11 mouse cellular contexts compared by ENCODE assay signal in genomic region chr5:82060679-82061078, GRCm38 (mm10).
DNase-seq lines count a peak whose midpoint lies in the region; ATAC-seq and TF ChIP-seq lines count a peak whose summit lies in the region.
"Had no signal": no experiment of that assay in that cellular context is flagged by ENCODE, and none has a peak within 500 bp of the region (broad histone marks: within the 10 kb centered on the region; RNA-seq: fewer than 3 reads in every experiment).

No protein-coding gene starts in this region.

- DNase-seq in frontal cortex, postnatal 36 days (ENCODE audit: low spot score in 2 of 2): peak; percentile 1 to 38
- no peak for DNase-seq in frontal cortex, postnatal 25 days (ENCODE audit: low spot score in 2 of 2)
- peak; percentile 57 for DNase-seq in lung, embryonic 14.5 days
- no peak for DNase-seq in lung, adult 2 months
- peak; percentile 66 for DNase-seq in NIH3T3 (ENCODE audit: low read depth)
- DNase-seq in left cerebral cortex, postnatal 4 days: peak; percentile 5
- DNase-seq in ovary, postnatal 36 days (ENCODE audit: low spot score): no peak
- DNase-seq in urinary bladder, postnatal 10 days (ENCODE audit: low spot score): no peak

- H3K27me3 ChIP-seq in lung, embryonic 14.5 days (ENCODE audit: insufficient read depth, low read length): no peaks in the 10 kb centered on the region
- H3K27me3 ChIP-seq: embryonic facial prominence, embryonic 12.5 days; heart, embryonic 13.5 days; midbrain, embryonic 12.5 days had no signal

- H3K4me3 ChIP-seq in lung, embryonic 14.5 days (ENCODE audit: low read depth, low read length): no peak overlapping the region
- H3K4me3 ChIP-seq in lung, adult 2 months (replicated peaks; ENCODE audit: extremely low read depth, low read depth, low read length): no peak overlapping the region
- H3K4me3 ChIP-seq: embryonic facial prominence, embryonic 12.5 days; heart, embryonic 13.5 days; midbrain, embryonic 12.5 days had no signal

- no peaks in the 10 kb centered on the region for H3K4me1 ChIP-seq in lung, embryonic 14.5 days (ENCODE audit: insufficient read depth)
- H3K4me1 ChIP-seq in lung, adult 2 months (ENCODE audit: control insufficient read depth, insufficient read depth, low read length): no peaks in the 10 kb centered on the region
- H3K4me1 ChIP-seq: embryonic facial prominence, embryonic 12.5 days; heart, embryonic 13.5 days; midbrain, embryonic 12.5 days had no signal

- no peak for ATAC-seq in lung, embryonic 14.5 days (ENCODE audit: insufficient read depth)

- H3K36me3 ChIP-seq in lung, embryonic 14.5 days (ENCODE audit: insufficient read depth): no peaks in the 10 kb centered on the region
- H3K36me3 ChIP-seq: embryonic facial prominence, embryonic 12.5 days; heart, embryonic 13.5 days; midbrain, embryonic 12.5 days had no signal

- TF ChIP-seq CTCF in lung, embryonic 14.5 days (IDR thresholded peaks at IDR 0.05; ENCODE audit: low read depth): peak; percentile 51
- TF ChIP-seq CTCF in lung, adult 2 months (IDR thresholded peaks at IDR 0.05; ENCODE audit: insufficient read depth, low read length): no peak

- H3K9me3 ChIP-seq in lung, embryonic 14.5 days (ENCODE audit: low read depth, low read length): no peaks in the 10 kb centered on the region
- H3K9me3 ChIP-seq: embryonic facial prominence, embryonic 12.5 days; midbrain, embryonic 12.5 days had no signal

- no peak overlapping the region for H3K27ac ChIP-seq in lung, embryonic 14.5 days (ENCODE audit: low read depth)
- H3K27ac ChIP-seq: embryonic facial prominence, embryonic 12.5 days; heart, embryonic 13.5 days; midbrain, embryonic 12.5 days had no signal

- H3K9ac ChIP-seq in lung, embryonic 14.5 days: no peak overlapping the region
- H3K9ac ChIP-seq: embryonic facial prominence, embryonic 12.5 days; heart, embryonic 13.5 days; midbrain, embryonic 12.5 days had no signal

- intact Hi-C loops in left cerebral cortex, postnatal 4 days (cut with DNase I): no loop called here

- H3K4me2 ChIP-seq in lung, embryonic 14.5 days: no peak overlapping the region
- H3K4me2 ChIP-seq: embryonic facial prominence, embryonic 12.5 days; heart, embryonic 13.5 days; midbrain, embryonic 12.5 days had no signal

- TF ChIP-seq POLR2A in lung, adult 2 months (IDR thresholded peaks at IDR 0.05; ENCODE audit: borderline replicate concordance, extremely low read depth, low read depth, low read length): no peak

- 42% methylated on average over 1 of the region's 1 CpGs for WGBS in lung, embryonic 14.5 days
- 33% methylated on average over 1 of the region's 1 CpGs for WGBS in lung, adult 2 months

Comparison
In these comparisons a context has a peak if more than half of its experiments do, and no peak if none do; other contexts are left out.
1. DNase-seq: peak in frontal cortex, postnatal 36 days (2 of 2), lung, embryonic 14.5 days (single experiment), NIH3T3 (single experiment) and left cerebral cortex, postnatal 4 days (single experiment); none in frontal cortex, postnatal 25 days (0 of 2), lung, adult 2 months (single experiment), ovary, postnatal 36 days (single experiment) and urinary bladder, postnatal 10 days (single experiment).